Mouse (Mus musculus) ES-Bruce4 (cell line): Measurements from ENCODE around the gene Gemin7. TPM values are rescaled to one million over a fixed set of nuclear protein-coding genes. Genes with fewer than 3 reads are reported as not detected.
"Not testable (repeated sequence)": the region's sequence is repeated elsewhere in the genome, so short reads cannot be mapped to it uniquely, and the experiment has no call there.

Source experiments
- H3K27ac ChIP-seq: 2 replicates; pipeline ENCODE4 v1.5.1; 2012; ENCODE audit warnings: low read length, inconsistent platforms; ENCODE audit not compliant: insufficient read depth
- H3K27me3 ChIP-seq: 2 replicates; pipeline ENCODE4 v1.6.1; 2012; ENCODE audit warnings: mild to moderate bottlenecking, low read length, inconsistent platforms; ENCODE audit not compliant: control insufficient read depth, poor library complexity, insufficient read depth, severe bottlenecking
- H3K36me3 ChIP-seq: 2 replicates; pipeline ENCODE4 v1.6.1; 2012; ENCODE audit warnings: inconsistent platforms, mild to moderate bottlenecking, low read length, moderate library complexity; ENCODE audit not compliant: control insufficient read depth, poor library complexity, insufficient read depth, severe bottlenecking
- H3K4me1 ChIP-seq: one replicate; pipeline ENCODE4 v1.8.1; 2011; ENCODE audit warnings: low read length; ENCODE audit not compliant: control insufficient read depth, insufficient read depth
- H3K4me3 ChIP-seq: 2 replicates; pipeline ENCODE4 v1.5.1; 2011; ENCODE audit warnings: low read depth, mild to moderate bottlenecking, low read length
- H3K9ac ChIP-seq: 2 replicates; pipeline ENCODE4 v1.6.1; 2012; ENCODE audit warnings: low read depth, mild to moderate bottlenecking, inconsistent platforms; ENCODE audit not compliant: poor library complexity, severe bottlenecking
- H3K9me3 ChIP-seq: replicated peaks from 2 replicates; pipeline ENCODE4 v1.6.1; 2012; ENCODE audit warnings: mild to moderate bottlenecking, low read length, inconsistent platforms; ENCODE audit not compliant: control insufficient read depth, poor library complexity, insufficient read depth, severe bottlenecking
- CTCF ChIP-seq: IDR thresholded peaks from one replicate; pipeline ENCODE4 v1.8.1; 2011; ENCODE audit warnings: low read depth, low read length
- EP300 ChIP-seq: IDR thresholded peaks from 2 replicates; pipeline ENCODE4 v1.6.1; 2011; ENCODE audit warnings: low read depth, low read length; ENCODE audit not compliant: insufficient read depth
- POLR2A ChIP-seq: IDR thresholded peaks from one replicate; pipeline ENCODE4 v1.8.1; 2011; ENCODE audit warnings: low read length; ENCODE audit not compliant: insufficient read depth
- polyA plus RNA-seq: library from polyadenylated mRNA; stranded (reverse); fragments of >200 nt; gene quantifications from 2 replicates; pipeline ENCODE4 v1.2.4, GENCODE M21; 2011; ENCODE audit warnings: low read depth; ENCODE audit not compliant: missing spikeins, insufficient read depth, insufficient read length

The Gemin7 gene
- polyA plus RNA-seq, 1 experiment: 30.5 TPM

GRCm38 (mm10) chr7:19615036-19615577 lies 37.7 kb upstream of the Gemin7 start:
- Histone ChIP-seq H3K4me3 (no peak overlapping the region), H3K36me3 (no peaks in the 10 kb centered on the region), H3K9me3 (no peaks in the 10 kb centered on the region), H3K4me1 (no peaks in the 10 kb centered on the region), H3K27ac (no peak overlapping the region), H3K9ac (no peak overlapping the region), H3K27me3 (no peaks in the 10 kb centered on the region)
- TF ChIP-seq CTCF (no peak), EP300 (no peak), POLR2A (no peak)

GRCm38 (mm10) chr7:19610969-19611368 lies 33.6 kb upstream of the Gemin7 start:
- TF ChIP-seq EP300 (no peak), CTCF (peak; percentile 50), POLR2A (no peak)
- Histone ChIP-seq H3K27me3 (no peaks in the 10 kb centered on the region), H3K9me3 (no peaks in the 10 kb centered on the region), H3K36me3 (no peaks in the 10 kb centered on the region), H3K4me1 (no peaks in the 10 kb centered on the region), H3K9ac (no peak overlapping the region), H3K27ac (no peak overlapping the region), H3K4me3 (no peak overlapping the region)

GRCm38 (mm10) chr7:19609641-19610332 lies 32.4 kb upstream of the Gemin7 start:
- no peaks in the 10 kb centered on the region for H3K9me3 ChIP-seq
- no peaks in the 10 kb centered on the region for H3K4me1 ChIP-seq
- no peaks in the 10 kb centered on the region for H3K27me3 ChIP-seq
- TF ChIP-seq POLR2A (no peak), EP300 (no peak), CTCF (peak; percentile 12)
- H3K36me3 ChIP-seq: no peaks in the 10 kb centered on the region
- no peak overlapping the region for H3K4me3 ChIP-seq
- H3K9ac ChIP-seq: no peak overlapping the region
- peak overlapping the region; percentile 37; the same call in 1 of the 2 replicates for H3K27ac ChIP-seq

- H3K4me1 ChIP-seq: peaks cover 1% of the 10 kb centered on the region
- no peak for TF ChIP-seq POLR2A
- TF ChIP-seq CTCF: peak; percentile 20
- no peaks in the 10 kb centered on the region for H3K27me3 ChIP-seq
- H3K9me3 ChIP-seq: no peaks in the 10 kb centered on the region
- no peak overlapping the region for H3K27ac ChIP-seq
- no peak overlapping the region for H3K9ac ChIP-seq
- H3K36me3 ChIP-seq: peaks cover 3% of the 10 kb centered on the region; the same call in 1 of the 2 replicates
- H3K4me3 ChIP-seq: no peak overlapping the region
These were observed 29.9 kb upstream of the Gemin7 start for GRCm38 (mm10) chr7:19607291-19607690.

- H3K9me3 ChIP-seq, H3K4me3 ChIP-seq, H3K9ac ChIP-seq, H3K27me3 ChIP-seq, H3K4me1 ChIP-seq, H3K27ac ChIP-seq: not testable (repeated sequence)
- peaks cover 16% of the 10 kb centered on the region for H3K36me3 ChIP-seq
These were observed 27.3 kb upstream of the Gemin7 start for GRCm38 (mm10) chr7:19604606-19605214.

- peak within 1 kb of the TSS; percentile 82 for H3K9ac ChIP-seq
- H3K27ac ChIP-seq: 0 out of 2 replicates have a peak within 1 kb of the TSS, but pooled peaks have one; percentile 9
- no peaks in the 10 kb centered on the region for H3K9me3 ChIP-seq
- peaks cover 5% of the 10 kb centered on the region for H3K4me1 ChIP-seq
- peaks cover 16% of the 10 kb centered on the region for H3K36me3 ChIP-seq
- TF ChIP-seq EP300 (no peak), POLR2A (peak; percentile 30), CTCF (no peak)
- H3K4me3 ChIP-seq: peak within 1 kb of the TSS; percentile 85
- H3K27me3 ChIP-seq: no peaks in the 10 kb centered on the region
These were observed 26.6 kb upstream of the Gemin7 start, which contains the start of gene Clasrp for GRCm38 (mm10) chr7:19603849-19604605. Gene Clasrp (minus strand): TSS chr7:19604486.
